Mouse (Mus musculus): ENCODE measurements around the gene Tlr7. TPM values are rescaled to one million over a fixed set of nuclear protein-coding genes. Genes with fewer than 3 reads are reported as not detected.

Gene Tlr7
- polyA plus RNA-seq (2014; fragmentation: Illumina TruSeq; extraction: RNeasy Lipid Tissue Mini Kit (QIAGEN cat#74804)), result 22.2 TPM

DNA sequence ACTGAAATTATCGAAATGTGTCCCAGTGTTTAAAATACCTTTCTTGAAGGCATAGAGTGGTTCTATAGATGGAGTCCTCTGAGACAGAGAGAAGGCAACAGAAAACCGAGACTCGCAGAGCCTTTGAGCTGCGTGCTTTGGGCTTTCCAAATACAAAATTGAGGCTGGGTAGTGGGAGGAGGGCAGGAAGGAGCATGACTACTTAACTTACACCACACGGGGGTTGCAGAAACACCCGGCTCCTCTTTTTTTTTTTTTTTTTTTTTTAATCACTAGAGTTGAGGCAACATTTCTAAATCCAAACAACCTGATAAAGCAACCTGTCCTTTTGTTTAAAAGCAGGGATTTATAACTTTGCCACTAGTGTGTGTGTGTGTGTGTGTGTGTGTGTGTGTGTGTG lies at the start of gene Tlr7:
TSS of gene Tlr7 (minus strand) at position 160 of the 400 bp plus-strand sequence.

DNA sequence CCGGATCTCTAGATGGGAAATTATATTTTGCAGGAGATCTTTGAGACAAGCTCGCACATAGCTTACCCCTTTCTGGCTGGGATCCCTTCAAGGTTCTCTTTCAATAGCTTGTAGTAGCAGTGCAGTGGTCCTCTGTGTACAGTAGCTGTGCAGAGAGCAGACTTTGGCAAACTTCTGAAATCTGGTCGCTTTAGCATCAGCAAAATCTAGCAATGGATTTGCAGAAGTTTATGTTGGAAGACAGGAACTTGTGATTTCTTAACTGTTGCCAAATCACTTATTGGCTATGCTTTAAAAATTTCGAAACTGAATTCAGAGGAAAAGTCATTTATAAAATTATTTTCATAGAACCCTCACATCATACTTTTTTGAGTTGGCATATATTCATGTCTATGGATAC lies 66.3 kb downstream of the Tlr7 start, which contains the start of gene Tlr8:
TSS of gene Tlr8 (minus strand) at position 244 of the 400 bp plus-strand sequence.

Other genes with a start within 250 kb of the Tlr7 start
- gene Tmsb4x, start 121.2 kb downstream of the Tlr7 start, polyA plus RNA-seq (2014; fragmentation: Illumina TruSeq; extraction: RNeasy Lipid Tissue Mini Kit (QIAGEN cat#74804)), result 1,368 TPM
- 18.8 TPM for gene Tlr8, start 66.2 kb downstream of the Tlr7 start, polyA plus RNA-seq (2014; fragmentation: Illumina TruSeq; extraction: RNeasy Lipid Tissue Mini Kit (QIAGEN cat#74804))
- 311 TPM for gene Prps2, start 52.2 kb upstream of the Tlr7 start, polyA plus RNA-seq (2014; fragmentation: Illumina TruSeq; extraction: RNeasy Lipid Tissue Mini Kit (QIAGEN cat#74804))